Mouse (Mus musculus): ENCODE measurements around the gene Nudcd3. TPM values are rescaled to one million over a fixed set of nuclear protein-coding genes. Genes with fewer than 3 reads are reported as not detected.
"Not testable (repeated sequence)": the region's sequence is repeated elsewhere in the genome, so short reads cannot be mapped to it uniquely, and the experiment has no call there.

Gene Nudcd3
- polyA plus RNA-seq, 1 experiment from 2014 or later, result 58.0 TPM

- Histone ChIP-seq H3K9ac (replicated peaks; ENCODE audit: low read depth, low read length) (no peak overlapping the region), H3K4me1 (ENCODE audit: control insufficient read depth, insufficient read depth, low read length) (no peaks in the 10 kb centered on the region), H3K9me3 (ENCODE audit: control insufficient read depth, low read length) (no peaks in the 10 kb centered on the region), H3K4me3 (ENCODE audit: low read depth, low read length) (no peak overlapping the region), H3K27ac (ENCODE audit: low read depth, low read length) (no peak overlapping the region), H3K27me3 (ENCODE audit: control insufficient read depth, insufficient read depth, low read length) (no peaks in the 10 kb centered on the region), H3K36me3 (ENCODE audit: control insufficient read depth, insufficient read depth, low read length) (no peaks in the 10 kb centered on the region; the same call in 1 of the 2 replicates), H3K4me2 (ENCODE audit: low read depth, low read length) (no peak overlapping the region)
- no peak for ATAC-seq (ENCODE audit: low read depth)
- 94% methylated on average over 6 of the region's 6 CpGs for WGBS
Observed at GRCm38 (mm10) chr11:6120001-6120400, 80.2 kb downstream of the Nudcd3 start.

- Histone ChIP-seq H3K27me3 (ENCODE audit: control insufficient read depth, insufficient read depth, low read length) (no peaks in the 10 kb centered on the region), H3K27ac (ENCODE audit: low read depth, low read length) (no peak overlapping the region), H3K4me1 (ENCODE audit: control insufficient read depth, insufficient read depth, low read length) (no peaks in the 10 kb centered on the region), H3K9ac (replicated peaks; ENCODE audit: low read depth, low read length) (no peak overlapping the region), H3K36me3 (ENCODE audit: control insufficient read depth, insufficient read depth, low read length) (no peaks in the 10 kb centered on the region; the same call in 1 of the 2 replicates), H3K9me3 (ENCODE audit: control insufficient read depth, low read length) (no peaks in the 10 kb centered on the region), H3K4me2 (ENCODE audit: low read depth, low read length) (no peak overlapping the region), H3K4me3 (ENCODE audit: low read depth, low read length) (no peak overlapping the region)
- 91% methylated on average over 11 of the region's 11 CpGs for WGBS
- no peak for ATAC-seq (ENCODE audit: low read depth)
Observed at GRCm38 (mm10) chr11:6119312-6119711, 80.9 kb downstream of the Nudcd3 start.

- Histone ChIP-seq H3K36me3 (ENCODE audit: control insufficient read depth, insufficient read depth, low read length) (peaks cover 6% of the 10 kb centered on the region), H3K9me3 (ENCODE audit: control insufficient read depth, low read length) (no peaks in the 10 kb centered on the region), H3K27me3 (ENCODE audit: control insufficient read depth, insufficient read depth, low read length) (no peaks in the 10 kb centered on the region), H3K4me1 (ENCODE audit: control insufficient read depth, insufficient read depth, low read length) (no peaks in the 10 kb centered on the region), H3K9ac (replicated peaks; ENCODE audit: low read depth, low read length) (no peak overlapping the region), H3K4me2 (ENCODE audit: low read depth, low read length) (no peak overlapping the region), H3K4me3 (ENCODE audit: low read depth, low read length) (no peak overlapping the region), H3K27ac (ENCODE audit: low read depth, low read length) (no peak overlapping the region)
- ATAC-seq (ENCODE audit: low read depth), result no peak
- 91% methylated on average over 2 of the region's 2 CpGs for WGBS
Observed at GRCm38 (mm10) chr11:6117956-6118355, 82.3 kb downstream of the Nudcd3 start.

GRCm38 (mm10) chr11:6111734-6112484 is 88.3 kb downstream of the Nudcd3 start:
- Histone ChIP-seq H3K36me3 (ENCODE audit: control insufficient read depth, insufficient read depth, low read length) (peaks cover 37% of the 10 kb centered on the region), H3K9ac (replicated peaks; ENCODE audit: low read depth, low read length) (no peak overlapping the region), H3K4me1 (ENCODE audit: control insufficient read depth, insufficient read depth, low read length) (no peaks in the 10 kb centered on the region), H3K9me3 (ENCODE audit: control insufficient read depth, low read length) (no peaks in the 10 kb centered on the region), H3K4me2 (ENCODE audit: low read depth, low read length) (no peak overlapping the region), H3K27me3 (ENCODE audit: control insufficient read depth, insufficient read depth, low read length) (no peaks in the 10 kb centered on the region), H3K27ac (ENCODE audit: low read depth, low read length) (no peak overlapping the region), H3K4me3 (ENCODE audit: low read depth, low read length) (no peak overlapping the region)
- ATAC-seq (ENCODE audit: low read depth), result no peak
- 95% methylated on average over 5 of the region's 5 CpGs for WGBS

GRCm38 (mm10) chr11:6109990-6110389 is 90.2 kb downstream of the Nudcd3 start:
- H3K27ac ChIP-seq (ENCODE audit: low read depth, low read length), result no peak overlapping the region
- H3K9ac ChIP-seq (replicated peaks; ENCODE audit: low read depth, low read length), result no peak overlapping the region
- no peak for ATAC-seq (ENCODE audit: low read depth)
- H3K9me3 ChIP-seq (ENCODE audit: control insufficient read depth, low read length), result no peaks in the 10 kb centered on the region
- H3K4me1 ChIP-seq (ENCODE audit: control insufficient read depth, insufficient read depth, low read length), result no peaks in the 10 kb centered on the region
- no peak overlapping the region for H3K4me3 ChIP-seq (ENCODE audit: low read depth, low read length)
- peaks cover 43% of the 10 kb centered on the region for H3K36me3 ChIP-seq (ENCODE audit: control insufficient read depth, insufficient read depth, low read length)
- H3K27me3 ChIP-seq (ENCODE audit: control insufficient read depth, insufficient read depth, low read length), result no peaks in the 10 kb centered on the region
- H3K4me2 ChIP-seq (ENCODE audit: low read depth, low read length), result no peak overlapping the region

- ATAC-seq (ENCODE audit: low read depth), result no peak
- Histone ChIP-seq H3K9ac (replicated peaks; ENCODE audit: low read depth, low read length) (no peak overlapping the region), H3K27me3 (ENCODE audit: control insufficient read depth, insufficient read depth, low read length) (no peaks in the 10 kb centered on the region), H3K4me3 (ENCODE audit: low read depth, low read length) (no peak overlapping the region), H3K36me3 (ENCODE audit: control insufficient read depth, insufficient read depth, low read length) (peaks cover 40% of the 10 kb centered on the region), H3K4me2 (ENCODE audit: low read depth, low read length) (no peak overlapping the region), H3K4me1 (ENCODE audit: control insufficient read depth, insufficient read depth, low read length) (no peaks in the 10 kb centered on the region), H3K9me3 (ENCODE audit: control insufficient read depth, low read length) (no peaks in the 10 kb centered on the region), H3K27ac (ENCODE audit: low read depth, low read length) (no peak overlapping the region)
- 93% methylated on average over 5 of the region's 5 CpGs for WGBS
Observed at GRCm38 (mm10) chr11:6108296-6108695, 91.9 kb downstream of the Nudcd3 start.

GRCm38 (mm10) chr11:6107722-6108121 is 92.5 kb downstream of the Nudcd3 start:
- Histone ChIP-seq H3K27ac (ENCODE audit: low read depth, low read length) (no peak overlapping the region), H3K9ac (replicated peaks; ENCODE audit: low read depth, low read length) (no peak overlapping the region), H3K4me1 (ENCODE audit: control insufficient read depth, insufficient read depth, low read length) (no peaks in the 10 kb centered on the region), H3K36me3 (ENCODE audit: control insufficient read depth, insufficient read depth, low read length) (peaks cover 36% of the 10 kb centered on the region), H3K9me3 (ENCODE audit: control insufficient read depth, low read length) (no peaks in the 10 kb centered on the region), H3K4me3 (ENCODE audit: low read depth, low read length) (no peak overlapping the region), H3K27me3 (ENCODE audit: control insufficient read depth, insufficient read depth, low read length) (no peaks in the 10 kb centered on the region), H3K4me2 (ENCODE audit: low read depth, low read length) (no peak overlapping the region)
- WGBS, result 74% methylated on average over 3 of the region's 3 CpGs
- ATAC-seq (ENCODE audit: low read depth), result no peak

GRCm38 (mm10) chr11:6104734-6105133 is 95.5 kb downstream of the Nudcd3 start:
- H3K4me2 ChIP-seq (ENCODE audit: low read depth, low read length), result no peak overlapping the region
- H3K27me3 ChIP-seq (ENCODE audit: control insufficient read depth, insufficient read depth, low read length), result no peaks in the 10 kb centered on the region
- H3K4me3 ChIP-seq (ENCODE audit: low read depth, low read length), result no peak overlapping the region
- ATAC-seq (ENCODE audit: low read depth), result no peak
- H3K4me1 ChIP-seq (ENCODE audit: control insufficient read depth, insufficient read depth, low read length), result no peaks in the 10 kb centered on the region
- no peaks in the 10 kb centered on the region for H3K9me3 ChIP-seq (ENCODE audit: control insufficient read depth, low read length)
- no peak overlapping the region for H3K9ac ChIP-seq (replicated peaks; ENCODE audit: low read depth, low read length)
- WGBS, result 89% methylated on average over 5 of the region's 5 CpGs
- H3K27ac ChIP-seq (ENCODE audit: low read depth, low read length), result no peak overlapping the region
- peaks cover 25% of the 10 kb centered on the region; the same call in 1 of the 2 replicates for H3K36me3 ChIP-seq (ENCODE audit: control insufficient read depth, insufficient read depth, low read length)

GRCm38 (mm10) chr11:6096637-6097036 is 103.6 kb downstream of the Nudcd3 start:
- H3K9me3 ChIP-seq (ENCODE audit: control insufficient read depth, low read length); H3K27ac ChIP-seq (ENCODE audit: low read depth, low read length); H3K9ac ChIP-seq (replicated peaks; ENCODE audit: low read depth, low read length); H3K4me2 ChIP-seq (ENCODE audit: low read depth, low read length); ATAC-seq (ENCODE audit: low read depth); H3K36me3 ChIP-seq (ENCODE audit: control insufficient read depth, insufficient read depth, low read length); H3K4me1 ChIP-seq (ENCODE audit: control insufficient read depth, insufficient read depth, low read length); H3K27me3 ChIP-seq (ENCODE audit: control insufficient read depth, insufficient read depth, low read length); H3K4me3 ChIP-seq (ENCODE audit: low read depth, low read length): not testable (repeated sequence)
- WGBS, result 100% methylated on average over 2 of the region's 3 CpGs

All from neural tube, embryonic 14.5 days (tissue).